Comparison of ENCODE assay signal across 17 mouse cellular contexts in genomic region chr10:34198574-34198973, GRCm38 (mm10). TPM values are rescaled to one million over a fixed set of nuclear protein-coding genes. Genes with fewer than 3 reads are reported as not detected.
DNase-seq lines count a peak whose midpoint lies in the region; ATAC-seq and TF ChIP-seq lines count a peak whose summit lies in the region.
"Had no signal": no experiment of that assay in that cellular context is flagged by ENCODE, and none has a peak within 500 bp of the region (broad histone marks: within the 10 kb centered on the region; RNA-seq: fewer than 3 reads in every experiment).

No protein-coding gene starts in this region.

- H3K4me2 ChIP-seq in heart, embryonic 16.5 days (ENCODE audit: low read depth, low read length), result no peak overlapping the region
- H3K4me2 ChIP-seq in lung, embryonic 14.5 days, result no peak overlapping the region
- no peak overlapping the region for H3K4me2 ChIP-seq in intestine, embryonic 15.5 days (replicated peaks)
- H3K4me2 ChIP-seq in liver, postnatal 0 days (ENCODE audit: low read depth, low read length), result no peak overlapping the region
- no peak overlapping the region for H3K4me2 ChIP-seq in midbrain, embryonic 13.5 days (replicated peaks)
- H3K4me2 ChIP-seq: hindbrain, embryonic 13.5 days; limb, embryonic 15.5 days had no signal

- no peak overlapping the region for H3K9ac ChIP-seq in heart, embryonic 16.5 days (ENCODE audit: low read length)
- H3K9ac ChIP-seq in lung, embryonic 14.5 days, result no peak overlapping the region
- no peak overlapping the region for H3K9ac ChIP-seq in intestine, embryonic 15.5 days
- no peak overlapping the region for H3K9ac ChIP-seq in liver, postnatal 0 days (replicated peaks)
- H3K9ac ChIP-seq in midbrain, embryonic 13.5 days (replicated peaks), result no peak overlapping the region
- H3K9ac ChIP-seq: hindbrain, embryonic 13.5 days; limb, embryonic 15.5 days had no signal

- no peak for DNase-seq in heart, postnatal 4 days
- DNase-seq in lung, embryonic 14.5 days, result no peak
- no peak for DNase-seq in lung, postnatal 36 days
- DNase-seq in liver, postnatal 0 days, result no peak
- DNase-seq: adrenal gland, postnatal 14 days; cerebellum, adult 9-10 months; layer of hippocampus, adult 9-11 months; thymus, adult 2 months had no signal

- H3K36me3 ChIP-seq in heart, embryonic 16.5 days (ENCODE audit: control insufficient read depth, insufficient read depth), result no peaks in the 10 kb centered on the region
- no peaks in the 10 kb centered on the region for H3K36me3 ChIP-seq in lung, embryonic 14.5 days (ENCODE audit: insufficient read depth)
- no peaks in the 10 kb centered on the region for H3K36me3 ChIP-seq in intestine, embryonic 15.5 days
- H3K36me3 ChIP-seq in liver, postnatal 0 days (replicated peaks; ENCODE audit: insufficient read depth, low read length), result no peaks in the 10 kb centered on the region
- no peaks in the 10 kb centered on the region for H3K36me3 ChIP-seq in midbrain, embryonic 13.5 days
- H3K36me3 ChIP-seq: hindbrain, embryonic 13.5 days; limb, embryonic 15.5 days had no signal

- H3K9me3 ChIP-seq in heart, embryonic 16.5 days (replicated peaks; ENCODE audit: control insufficient read depth, low read length), result 0 out of 2 replicates have a peak, but pooled peaks cover 4% of the 10 kb centered on the region
- no peaks in the 10 kb centered on the region for H3K9me3 ChIP-seq in lung, embryonic 14.5 days (ENCODE audit: low read depth, low read length)
- no peaks in the 10 kb centered on the region for H3K9me3 ChIP-seq in intestine, embryonic 15.5 days
- H3K9me3 ChIP-seq in liver, postnatal 0 days (ENCODE audit: low read length), result no peaks in the 10 kb centered on the region
- no peaks in the 10 kb centered on the region for H3K9me3 ChIP-seq in midbrain, embryonic 13.5 days
- H3K9me3 ChIP-seq: heart, embryonic 10.5 days; hindbrain, embryonic 13.5 days; limb, embryonic 15.5 days had no signal

- no peak for TF ChIP-seq EP300 in liver, postnatal 0 days (IDR thresholded peaks at IDR 0.05; ENCODE audit: low read depth)

- H3K4me1 ChIP-seq in heart, embryonic 16.5 days (ENCODE audit: control insufficient read depth, insufficient read depth, low read length), result peaks cover 28% of the 10 kb centered on the region
- H3K4me1 ChIP-seq in lung, embryonic 14.5 days (ENCODE audit: insufficient read depth), result peaks cover 9% of the 10 kb centered on the region; the same call in 1 of the 2 replicates
- peaks cover 8% of the 10 kb centered on the region for H3K4me1 ChIP-seq in intestine, embryonic 15.5 days (replicated peaks)
- H3K4me1 ChIP-seq in liver, postnatal 0 days (ENCODE audit: insufficient read depth), result 0 out of 2 replicates have a peak, but pooled peaks cover 8% of the 10 kb centered on the region
- H3K4me1 ChIP-seq in midbrain, embryonic 13.5 days (replicated peaks), result no peaks in the 10 kb centered on the region
- H3K4me1 ChIP-seq: hindbrain, embryonic 13.5 days had no signal

- H3K27me3 ChIP-seq in heart, embryonic 16.5 days (ENCODE audit: control insufficient read depth, insufficient read depth, low read length), result no peaks in the 10 kb centered on the region
- H3K27me3 ChIP-seq in lung, embryonic 14.5 days (ENCODE audit: insufficient read depth, low read length), result no peaks in the 10 kb centered on the region
- H3K27me3 ChIP-seq in intestine, embryonic 15.5 days (replicated peaks), result no peaks in the 10 kb centered on the region
- H3K27me3 ChIP-seq in liver, postnatal 0 days (ENCODE audit: insufficient read depth, low read length), result no peaks in the 10 kb centered on the region
- H3K27me3 ChIP-seq in midbrain, embryonic 13.5 days, result no peaks in the 10 kb centered on the region
- H3K27me3 ChIP-seq: hindbrain, embryonic 13.5 days; limb, embryonic 15.5 days had no signal

- H3K27ac ChIP-seq in heart, embryonic 16.5 days (ENCODE audit: low read length), result peak overlapping the region; percentile 19
- 0 out of 2 replicates have a peak overlapping the region, but pooled peaks have one; percentile 15 for H3K27ac ChIP-seq in lung, embryonic 14.5 days (ENCODE audit: low read depth)
- H3K27ac ChIP-seq in intestine, embryonic 15.5 days, result peak overlapping the region; percentile 45
- peak overlapping the region; percentile 36; the same call in 1 of the 2 replicates for H3K27ac ChIP-seq in liver, postnatal 0 days (ENCODE audit: low read depth)
- no peak overlapping the region for H3K27ac ChIP-seq in midbrain, embryonic 13.5 days
- H3K27ac ChIP-seq: heart, embryonic 10.5 days; hindbrain, embryonic 13.5 days; limb, embryonic 15.5 days had no signal

- no peak for ATAC-seq in heart, embryonic 16.5 days (replicated peaks; ENCODE audit: extremely low read depth, insufficient read depth, low FRiP score)
- no peak for ATAC-seq in lung, embryonic 14.5 days (ENCODE audit: insufficient read depth)
- ATAC-seq in intestine, embryonic 15.5 days, result no peak
- ATAC-seq in liver, postnatal 0 days, result no peak
- ATAC-seq in midbrain, embryonic 13.5 days, result no peak
- ATAC-seq: forebrain, embryonic 16.5 days; midbrain, embryonic 16.5 days had no signal

- no peak for TF ChIP-seq CTCF in lung, embryonic 14.5 days (IDR thresholded peaks at IDR 0.05; ENCODE audit: low read depth)
- TF ChIP-seq CTCF in liver, postnatal 0 days (IDR thresholded peaks at IDR 0.05; ENCODE audit: low read depth), result no peak

- H3K4me3 ChIP-seq in heart, embryonic 16.5 days (ENCODE audit: low read length), result no peak overlapping the region
- H3K4me3 ChIP-seq in lung, embryonic 14.5 days (ENCODE audit: low read depth, low read length), result no peak overlapping the region
- H3K4me3 ChIP-seq in intestine, embryonic 15.5 days (replicated peaks), result no peak overlapping the region
- H3K4me3 ChIP-seq in liver, postnatal 0 days (ENCODE audit: low read depth, low read length), result no peak overlapping the region
- no peak overlapping the region for H3K4me3 ChIP-seq in midbrain, embryonic 13.5 days (replicated peaks)
- H3K4me3 ChIP-seq: heart, embryonic 10.5 days; hindbrain, embryonic 13.5 days; limb, embryonic 15.5 days had no signal

- 45% methylated on average over 3 of the region's 3 CpGs for WGBS in heart, embryonic 16.5 days
- 50% methylated on average over 3 of the region's 3 CpGs for WGBS in lung, embryonic 14.5 days
- 53% methylated on average over 3 of the region's 3 CpGs for WGBS in intestine, embryonic 15.5 days
- 42% methylated on average over 3 of the region's 3 CpGs for WGBS in liver, postnatal 0 days (ENCODE audit: insufficient replicate concordance)
- WGBS in midbrain, embryonic 13.5 days, result 85% methylated on average over 3 of the region's 3 CpGs

RNA-seq across cellular contexts. Expression of gene Dse, which starts 8.9 kb away (rescaled TPM):
- 12.2 and 13.9 TPM in 2 replicates for polyA plus RNA-seq in heart, embryonic 16.5 days (2015; fragmentation: Nextera tagmentation; extraction: Ambion mirVana)
- 10 to 100 TPM; 10.3 to 10.6 TPM for total RNA-seq in heart, postnatal 4 days (2021)
- polyA plus RNA-seq in lung, embryonic 14.5 days (2014; fragmentation: Nextera tagmentation; extraction: Ambion mirVana), result 40.9 and 41.4 TPM in 2 replicates
- polyA plus RNA-seq in intestine, embryonic 15.5 days (2015; fragmentation: Nextera tagmentation; extraction: Ambion mirVana), result 15.8 and 18.3 TPM in 2 replicates
- polyA plus RNA-seq in liver, postnatal 0 days (2015; fragmentation: Nextera tagmentation; extraction: Ambion mirVana), result 5.6 and 5.8 TPM in 2 replicates
- 6.2 and 6.7 TPM in 2 replicates for polyA plus RNA-seq in midbrain, embryonic 13.5 days (2015; fragmentation: Nextera tagmentation; extraction: Ambion mirVana)
- total RNA-seq: MEL had no signal
